Mouse (Mus musculus) midbrain, embryonic 12.5 days (tissue): Measurements from ENCODE around the gene Pgm5. TPM values are rescaled to one million over a fixed set of nuclear protein-coding genes. Genes with fewer than 3 reads are reported as not detected.

Experiments used
- ATAC-seq: fragments of 200-750 bp; cut with Nextera tagmentation; 2 replicates; pipeline ENCODE4 v1.8.0; 2017; ENCODE audit warnings: low read depth, moderate TSS enrichment, moderate library complexity; ENCODE audit not compliant: low FRiP score
- H3K27ac ChIP-seq: fragments of 300-500 bp; sonication (generic); replicated peaks from 2 replicates; pipeline ENCODE4 v1.5.1; 2016; ENCODE audit warnings: mild to moderate bottlenecking
- H3K27me3 ChIP-seq: fragments of 300-500 bp; sonication (generic); 2 replicates; pipeline ENCODE4 v1.6.1; 2016; ENCODE audit warnings: mild to moderate bottlenecking
- H3K36me3 ChIP-seq: fragments of 300-500 bp; sonication (generic); 2 replicates; pipeline ENCODE4 v1.6.1; 2016
- H3K4me1 ChIP-seq: fragments of 300-500 bp; sonication (generic); 2 replicates; pipeline ENCODE4 v1.6.1; 2016
- H3K4me2 ChIP-seq: fragments of 300-500 bp; sonication (generic); replicated peaks from 2 replicates; pipeline ENCODE4 v1.6.1; 2016; ENCODE audit warnings: mild to moderate bottlenecking, moderate library complexity
- H3K4me3 ChIP-seq: fragments of 300-500 bp; sonication (generic); 2 replicates; pipeline ENCODE4 v1.5.1; 2016; ENCODE audit warnings: mild to moderate bottlenecking
- H3K9ac ChIP-seq: fragments of 300-500 bp; sonication (generic); replicated peaks from 2 replicates; pipeline ENCODE4 v1.6.1; 2016; ENCODE audit warnings: mild to moderate bottlenecking, moderate library complexity
- H3K9me3 ChIP-seq: fragments of 300-500 bp; sonication (generic); 2 replicates; pipeline ENCODE4 v1.6.1; 2016; ENCODE audit warnings: mild to moderate bottlenecking
- WGBS: fragments of 180-500 bp; shearing (Covaris S2); methylation state at CpG from one replicate; pipeline ENCODE4 v1.1.7; 2016; 5-methylcytosine and 5-hydroxymethylcytosine counted together
- polyA plus RNA-seq: library from polyadenylated mRNA; unstranded; fragments of >200 nt; fragmentation: Nextera tagmentation; extraction: Ambion mirVana; gene quantifications from 2 replicates; pipeline ENCODE4 v1.2.1, GENCODE M21; 2016

The Pgm5 gene
- polyA plus RNA-seq, 1 experiment from 2014 or later: 0.93 TPM

DNA sequence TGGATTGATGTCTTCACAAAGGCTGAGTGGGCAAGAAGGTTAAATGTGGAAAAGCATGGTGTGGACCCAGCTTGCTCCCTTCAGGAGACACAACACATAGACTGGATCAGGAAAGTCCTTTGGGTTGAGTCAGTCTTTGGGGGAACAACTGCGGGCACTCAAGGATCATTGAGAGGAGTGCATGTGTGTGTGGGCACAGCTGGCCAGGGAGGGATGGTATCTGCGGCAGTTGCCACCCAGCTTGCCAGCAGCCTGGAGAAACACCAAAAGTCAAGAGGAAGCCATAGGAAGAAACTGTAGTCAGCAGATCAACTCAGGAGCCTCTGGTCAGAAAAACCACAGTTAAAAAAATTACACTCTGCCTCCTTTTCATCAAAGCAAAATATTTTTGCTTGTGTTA lies 12.8 kb downstream of the Pgm5 start:
- Histone ChIP-seq H3K4me1 (peaks cover 13% of the 10 kb centered on the region), H3K27ac (no peak overlapping the region), H3K27me3 (0 out of 2 replicates have a peak, but pooled peaks cover 4% of the 10 kb centered on the region), H3K9ac (no peak overlapping the region), H3K4me2 (no peak overlapping the region), H3K36me3 (no peaks in the 10 kb centered on the region), H3K4me3 (no peak overlapping the region), H3K9me3 (no peaks in the 10 kb centered on the region)
- 82% methylated on average over 2 of the region's 2 CpGs for WGBS
- no peak for ATAC-seq

DNA sequence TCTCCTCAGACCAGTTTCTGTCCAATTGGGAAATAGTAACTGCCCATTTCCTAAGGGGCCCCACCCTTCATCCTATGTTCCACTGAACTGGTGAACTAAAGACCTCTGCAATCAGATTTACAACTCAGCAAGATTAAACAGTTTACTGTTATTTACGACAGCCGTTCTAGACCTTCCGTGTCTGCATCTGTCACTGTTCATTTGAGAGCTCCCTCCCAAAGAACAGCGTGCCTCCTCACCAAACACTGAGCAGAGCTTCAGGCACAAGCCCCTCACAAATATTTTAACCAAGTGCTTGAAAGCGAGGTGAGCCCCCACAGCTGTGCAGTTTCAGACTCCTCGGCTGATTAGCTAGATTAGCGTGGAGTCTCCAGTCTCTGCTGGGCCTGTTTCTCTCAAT lies 13.3 kb downstream of the Pgm5 start:
- Histone ChIP-seq H3K27ac (no peak overlapping the region), H3K9ac (no peak overlapping the region; the same call in 1 of the 2 replicates), H3K4me3 (no peak overlapping the region), H3K4me1 (peaks cover 13% of the 10 kb centered on the region), H3K36me3 (no peaks in the 10 kb centered on the region), H3K9me3 (no peaks in the 10 kb centered on the region), H3K27me3 (0 out of 2 replicates have a peak, but pooled peaks cover 4% of the 10 kb centered on the region), H3K4me2 (no peak overlapping the region)
- 47% methylated on average over 7 of the region's 7 CpGs for whole genome bisulfite sequencing
- no peak for ATAC-seq

DNA sequence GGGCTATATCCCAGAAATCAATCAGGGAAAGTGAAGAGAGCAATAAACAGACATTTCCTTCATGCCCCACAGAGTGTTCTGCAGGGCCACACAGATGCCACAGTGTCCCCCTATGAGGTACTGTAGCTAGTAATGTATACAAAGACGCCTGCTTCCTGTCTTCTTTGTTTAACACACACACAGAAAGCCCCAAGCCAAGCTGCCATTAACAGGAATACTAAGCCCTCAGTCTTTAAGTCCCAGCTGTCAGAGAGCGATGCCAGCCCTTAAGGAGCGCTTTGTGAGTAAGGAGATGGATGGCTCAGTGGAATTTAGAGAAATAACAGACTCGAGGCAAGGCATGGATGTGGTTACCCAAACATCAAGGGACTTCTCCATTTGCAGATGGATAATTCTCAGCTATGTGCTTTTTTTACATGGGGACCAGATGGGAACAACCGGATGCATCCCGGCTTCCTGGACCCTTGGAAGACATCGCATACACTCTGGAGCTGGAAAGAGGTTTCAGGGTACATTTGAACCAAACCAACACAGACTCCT lies 16.6 kb downstream of the Pgm5 start:
- H3K4me2 ChIP-seq: no peak overlapping the region
- no peaks in the 10 kb centered on the region for H3K9me3 ChIP-seq
- H3K4me1 ChIP-seq: peaks cover 6% of the 10 kb centered on the region
- no peak overlapping the region for H3K4me3 ChIP-seq
- WGBS: 63% methylated on average over 7 of the region's 7 CpGs
- H3K27ac ChIP-seq: no peak overlapping the region
- H3K27me3 ChIP-seq: 0 out of 2 replicates have a peak, but pooled peaks cover 4% of the 10 kb centered on the region
- no peak overlapping the region for H3K9ac ChIP-seq
- no peak for ATAC-seq
- H3K36me3 ChIP-seq: no peaks in the 10 kb centered on the region

DNA sequence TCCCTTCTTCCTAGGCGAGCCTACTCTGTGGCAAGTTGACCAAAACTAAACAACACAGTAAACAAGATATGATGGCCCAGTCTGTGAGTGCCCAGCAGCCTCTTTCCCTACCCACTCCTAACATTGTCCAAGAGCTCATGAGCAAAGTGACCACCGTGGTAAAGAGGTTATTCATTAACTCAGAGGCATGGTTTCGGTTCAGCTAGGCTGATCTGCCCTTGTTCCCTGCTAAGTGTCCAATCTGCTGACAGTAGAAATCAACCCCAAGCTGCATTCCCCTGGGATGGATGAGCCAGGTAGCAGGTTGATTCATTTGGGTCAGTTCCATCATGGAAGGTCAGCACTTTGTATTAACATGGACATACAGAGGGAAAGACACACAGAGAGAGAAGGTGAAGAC lies 19.6 kb downstream of the Pgm5 start:
- no peak overlapping the region for H3K4me2 ChIP-seq
- peaks cover 6% of the 10 kb centered on the region for H3K4me1 ChIP-seq
- no peak overlapping the region for H3K9ac ChIP-seq
- no peak overlapping the region for H3K27ac ChIP-seq
- H3K27me3 ChIP-seq: no peaks in the 10 kb centered on the region
- no peaks in the 10 kb centered on the region for H3K9me3 ChIP-seq
- ATAC-seq: no peak
- WGBS: 85% methylated on average over 3 of the region's 3 CpGs
- H3K36me3 ChIP-seq: no peaks in the 10 kb centered on the region
- H3K4me3 ChIP-seq: no peak overlapping the region

DNA sequence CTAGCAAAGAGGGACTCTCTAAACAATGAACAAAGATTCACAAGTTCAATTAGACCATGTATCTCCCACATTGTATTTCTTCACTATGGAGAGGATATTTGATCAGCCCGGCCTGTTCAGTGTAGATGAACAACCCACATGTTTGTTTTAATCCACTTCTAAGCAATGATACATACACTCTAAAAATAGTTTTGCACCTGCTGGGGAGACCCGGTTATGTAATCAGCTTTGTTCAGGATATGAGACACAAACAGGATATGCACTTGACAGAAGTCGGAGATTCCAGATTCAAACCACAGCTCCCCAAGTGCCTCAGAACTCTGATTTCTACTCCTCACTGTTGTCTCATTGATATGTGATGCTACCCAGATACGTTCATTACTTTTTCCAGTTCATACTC lies 37.1 kb downstream of the Pgm5 start:
- H3K9me3 ChIP-seq: no peaks in the 10 kb centered on the region
- 91% methylated on average over 4 of the region's 4 CpGs for WGBS

DNA sequence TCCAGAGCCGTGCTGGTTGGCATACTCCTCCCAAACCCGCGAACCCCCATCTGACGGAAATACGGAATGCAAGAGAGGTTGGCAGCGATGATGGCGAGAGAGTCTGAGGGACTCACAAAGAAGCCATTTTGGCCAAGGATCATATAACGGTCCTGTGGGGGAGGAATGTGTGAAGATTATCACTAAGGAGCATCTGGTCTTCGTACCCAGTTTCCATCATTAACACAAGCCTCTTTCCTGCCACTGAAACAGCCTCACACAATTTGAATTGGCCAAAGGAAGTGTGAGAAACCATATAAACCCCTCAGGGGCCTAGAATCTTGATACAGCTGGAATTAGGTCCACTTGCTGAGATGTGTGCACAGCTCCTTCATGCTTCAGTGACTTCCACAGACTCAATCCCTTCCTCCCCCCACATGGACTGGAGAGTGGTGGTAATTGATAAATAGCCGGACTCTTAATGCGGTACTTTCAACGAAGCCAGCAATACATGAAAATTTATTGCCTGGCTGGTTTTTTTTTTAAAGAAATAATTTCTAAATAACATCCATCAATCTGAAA lies 45.9 kb downstream of the Pgm5 start:
- Histone ChIP-seq H3K4me2 (no peak overlapping the region), H3K27me3 (peaks cover 56% of the 10 kb centered on the region), H3K36me3 (no peaks in the 10 kb centered on the region), H3K9me3 (no peaks in the 10 kb centered on the region), H3K4me3 (no peak overlapping the region), H3K27ac (no peak overlapping the region), H3K4me1 (peaks cover 9% of the 10 kb centered on the region; the same call in 1 of the 2 replicates), H3K9ac (no peak overlapping the region)
- ATAC-seq: no peak
- 79% methylated on average over 12 of the region's 12 CpGs for WGBS

More for the DNA sequence above, 37.1 kb downstream of the Pgm5 start:
- Histone ChIP-seq H3K9ac (no peak overlapping the region), H3K4me2 (no peak overlapping the region), H3K4me1 (no peaks in the 10 kb centered on the region), H3K4me3 (no peak overlapping the region), H3K27ac (no peak overlapping the region), H3K27me3 (peaks cover 10% of the 10 kb centered on the region), H3K36me3 (no peaks in the 10 kb centered on the region)
- no peak for ATAC-seq

DNA sequence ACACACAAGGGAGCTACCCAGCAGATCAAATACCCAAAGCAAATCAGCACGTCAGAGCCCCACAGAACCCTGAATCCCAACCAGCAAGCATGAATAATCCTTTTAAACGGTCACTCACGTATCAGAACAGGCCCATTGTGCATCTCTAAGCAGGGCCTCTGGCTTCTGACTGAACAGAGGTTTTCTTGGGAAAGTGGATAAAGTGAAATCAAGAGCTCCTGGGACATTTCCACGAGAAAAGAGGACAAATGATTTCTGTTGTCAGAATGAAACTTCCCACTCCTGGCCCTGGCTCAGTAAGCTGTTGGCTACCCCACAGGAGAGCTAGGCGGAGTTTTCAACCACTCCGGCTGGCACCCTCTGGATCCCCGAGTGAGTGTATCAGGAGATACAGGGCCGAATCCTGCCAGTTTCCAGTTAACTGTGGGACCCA lies 48.8 kb downstream of the Pgm5 start:
- peak; percentile 91 for ATAC-seq
- Histone ChIP-seq H3K9ac (no peak overlapping the region), H3K27ac (peak overlapping the region; percentile 36; the same call in 1 of the 2 replicates), H3K4me2 (peak overlapping the region; percentile 29), H3K4me3 (no peak overlapping the region), H3K36me3 (no peaks in the 10 kb centered on the region), H3K27me3 (peaks cover 74% of the 10 kb centered on the region), H3K9me3 (no peaks in the 10 kb centered on the region), H3K4me1 (peaks cover 9% of the 10 kb centered on the region; the same call in 1 of the 2 replicates)
- WGBS: 17% methylated on average over 8 of the region's 8 CpGs

DNA sequence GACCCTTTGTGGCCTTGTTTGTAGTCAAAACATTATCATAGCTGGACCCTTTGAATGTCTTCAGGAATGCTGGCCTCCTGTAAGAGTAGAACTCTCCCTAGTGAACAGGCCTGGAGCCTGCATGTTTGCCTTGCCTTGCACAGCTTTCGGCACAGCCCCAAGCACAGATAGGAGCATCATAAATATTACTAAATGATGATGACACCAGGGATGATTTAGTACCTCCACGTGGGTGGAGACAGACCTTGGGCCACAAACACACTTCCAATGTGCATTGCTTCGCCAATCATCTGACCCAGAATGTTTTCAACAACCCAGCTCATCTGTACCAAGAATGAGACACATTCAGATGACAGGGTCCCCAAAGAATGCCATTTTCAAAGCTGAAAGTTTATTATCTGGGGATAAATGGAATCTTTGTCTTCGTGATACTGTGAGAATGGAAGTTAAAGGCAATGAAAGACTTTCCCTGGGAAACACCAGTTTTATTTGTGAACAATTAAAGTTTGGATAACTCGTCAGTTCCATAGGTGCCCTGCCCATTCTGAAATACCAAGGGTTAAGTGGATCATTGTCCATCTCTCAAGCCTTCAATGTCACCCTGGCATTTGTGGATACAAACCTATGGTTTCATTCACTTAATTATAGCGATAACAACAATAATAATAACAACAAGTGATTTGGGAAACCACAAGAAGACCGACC lies 49.4 kb downstream of the Pgm5 start:
- no peaks in the 10 kb centered on the region for H3K9me3 ChIP-seq
- peaks cover 70% of the 10 kb centered on the region for H3K27me3 ChIP-seq
- no peak overlapping the region for H3K4me2 ChIP-seq

DNA sequence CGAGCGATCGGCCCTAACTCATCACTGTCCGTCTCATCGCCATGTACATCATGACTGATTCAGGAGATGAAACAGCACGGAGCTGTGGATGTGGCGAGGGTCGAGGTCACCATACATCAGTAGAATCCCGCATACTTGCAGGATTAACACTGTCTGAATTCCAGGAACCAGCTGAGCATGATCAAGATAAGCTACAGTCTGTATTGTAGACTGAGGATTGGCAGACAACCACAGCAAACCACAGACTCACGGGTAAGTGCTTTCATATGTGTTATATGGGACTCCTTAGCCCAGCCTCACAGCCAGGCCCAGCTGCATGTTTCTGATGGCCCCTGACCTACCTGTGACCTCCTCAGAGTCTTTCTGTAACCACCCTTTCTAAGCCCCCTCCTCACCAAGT lies 50.2 kb downstream of the Pgm5 start:
- Histone ChIP-seq H3K4me1 (peaks cover 9% of the 10 kb centered on the region; the same call in 1 of the 2 replicates), H3K4me3 (no peak overlapping the region), H3K27me3 (peaks cover 72% of the 10 kb centered on the region), H3K9ac (no peak overlapping the region), H3K9me3 (no peaks in the 10 kb centered on the region), H3K4me2 (no peak overlapping the region), H3K27ac (no peak overlapping the region), H3K36me3 (no peaks in the 10 kb centered on the region)
- ATAC-seq: no peak
- WGBS: 64% methylated on average over 10 of the region's 10 CpGs

More for the DNA sequence above, 49.4 kb downstream of the Pgm5 start:
- ATAC-seq: peak; percentile 61
- Histone ChIP-seq H3K9ac (no peak overlapping the region), H3K4me3 (no peak overlapping the region), H3K4me1 (peaks cover 9% of the 10 kb centered on the region; the same call in 1 of the 2 replicates), H3K27ac (no peak overlapping the region), H3K36me3 (no peaks in the 10 kb centered on the region)
- WGBS: 42% methylated on average over 7 of the region's 7 CpGs

DNA sequence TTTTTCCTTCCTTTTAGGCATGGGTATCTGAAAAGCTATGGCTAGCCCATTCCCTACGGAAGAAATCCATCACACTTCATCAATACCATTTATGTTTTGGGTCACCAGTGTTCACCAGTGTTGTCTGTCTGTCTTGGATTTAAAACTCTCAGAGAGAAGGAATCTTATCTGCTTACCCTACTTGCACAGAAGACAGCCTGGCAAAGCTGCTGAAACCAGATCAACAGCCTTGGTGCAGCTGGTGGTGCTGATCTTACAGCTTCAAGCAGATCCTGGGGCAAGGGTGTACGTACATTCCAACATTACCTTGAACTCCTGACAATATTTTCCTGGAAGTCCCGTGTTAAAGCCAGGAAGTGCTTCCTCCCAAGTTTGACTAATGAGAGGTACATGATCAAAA lies 55.6 kb downstream of the Pgm5 start:
- Histone ChIP-seq H3K4me2 (no peak overlapping the region), H3K4me3 (no peak overlapping the region), H3K9me3 (peaks cover 4% of the 10 kb centered on the region; the same call in 1 of the 2 replicates), H3K9ac (no peak overlapping the region), H3K36me3 (no peaks in the 10 kb centered on the region), H3K27ac (no peak overlapping the region), H3K27me3 (peaks cover 59% of the 10 kb centered on the region), H3K4me1 (no peaks in the 10 kb centered on the region)
- 87% methylated on average over 3 of the region's 3 CpGs for WGBS
- no peak for ATAC-seq

DNA sequence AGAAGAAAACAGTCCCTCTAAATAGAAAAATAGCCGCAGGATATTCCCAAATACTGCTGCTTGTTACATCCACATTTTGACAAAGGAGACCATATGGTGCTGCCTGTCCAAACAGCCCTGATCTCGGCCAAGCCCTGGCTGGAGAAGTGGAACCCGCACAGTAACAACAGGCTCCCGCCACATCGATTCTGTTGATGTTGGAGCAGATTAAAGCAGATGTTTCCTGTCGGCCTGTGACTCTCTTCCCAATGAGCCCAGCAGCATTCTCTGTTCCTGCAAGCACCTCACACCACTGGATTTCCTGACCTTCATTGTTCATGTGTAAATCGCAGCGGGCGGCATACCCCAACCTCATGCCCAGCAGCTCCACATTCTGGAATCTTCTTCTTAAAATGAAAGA lies 64.0 kb downstream of the Pgm5 start:
- no peaks in the 10 kb centered on the region for H3K4me1 ChIP-seq
- no peak overlapping the region for H3K27ac ChIP-seq
- H3K9me3 ChIP-seq: no peaks in the 10 kb centered on the region
- H3K4me2 ChIP-seq: no peak overlapping the region
- peaks cover 17% of the 10 kb centered on the region for H3K27me3 ChIP-seq
- no peak overlapping the region for H3K4me3 ChIP-seq
- no peak overlapping the region for H3K9ac ChIP-seq
- WGBS: 72% methylated on average over 9 of the region's 9 CpGs
- no peaks in the 10 kb centered on the region for H3K36me3 ChIP-seq
- ATAC-seq: no peak

DNA sequence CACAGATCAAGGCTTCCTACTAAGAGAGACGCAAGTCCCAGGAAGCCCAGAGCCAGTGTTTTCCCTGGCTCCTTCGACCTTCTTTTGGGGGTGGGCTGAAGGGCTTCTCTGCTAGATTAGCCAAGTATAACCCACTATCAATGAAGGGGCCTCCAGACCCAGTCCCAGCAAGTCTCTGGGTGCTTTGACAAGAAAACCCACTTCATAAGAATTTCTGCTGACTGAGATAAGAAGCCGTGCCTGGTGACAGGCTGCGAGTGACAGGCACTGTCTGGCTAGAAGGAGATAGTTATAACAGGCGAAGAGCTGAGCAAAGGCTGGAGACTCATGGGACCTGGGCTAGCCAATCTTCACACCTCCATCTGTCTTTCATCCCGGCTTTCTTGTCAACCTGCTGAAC lies 67.3 kb downstream of the Pgm5 start:
- Histone ChIP-seq H3K9me3 (no peaks in the 10 kb centered on the region), H3K9ac (no peak overlapping the region), H3K4me2 (no peak overlapping the region), H3K36me3 (no peaks in the 10 kb centered on the region), H3K4me1 (no peaks in the 10 kb centered on the region), H3K27me3 (peaks cover 3% of the 10 kb centered on the region), H3K4me3 (no peak overlapping the region), H3K27ac (no peak overlapping the region)
- WGBS: 73% methylated on average over 6 of the region's 6 CpGs
- no peak for ATAC-seq
